Mouse (Mus musculus) MEL (cell line): ENCODE measurements around the gene Zfp39. TPM values are rescaled to one million over a fixed set of nuclear protein-coding genes. Genes with fewer than 3 reads are reported as not detected.

ENCODE experiments used
- DNase-seq: peaks from one replicate; pipeline ENCODE4 v3.0.0; 2011; ENCODE audit warnings: low read depth, low spot score
- H3K27ac ChIP-seq: 2 replicates; pipeline ENCODE4 v1.5.1; 2012; ENCODE audit warnings: low read depth, mild to moderate bottlenecking, control low read depth, low read length, moderate library complexity; ENCODE audit not compliant: control insufficient read depth
- H3K27me3 ChIP-seq, 2 experiments: fragments of 150-350 bp in 1 of 2; sonication (generic) in 1 of 2; 2 replicates each; pipeline ENCODE4 v1.6.1; 2012; ENCODE audit warnings: low read length in 2 of 2, mild to moderate bottlenecking in 2 of 2, improper control_type of control experiment in 1 of 2, moderate library complexity in 1 of 2; ENCODE audit not compliant: insufficient read depth in 2 of 2, control insufficient read depth in 1 of 2
- H3K36me3 ChIP-seq, 2 experiments: 2 replicates each; pipeline ENCODE4 v1.6.1; 2012 to 2014; ENCODE audit warnings: low read length in 2 of 2, improper control_type of control experiment in 1 of 2, inconsistent platforms in 1 of 2, mild to moderate bottlenecking in 1 of 2; ENCODE audit not compliant: insufficient read depth in 2 of 2, control insufficient read depth in 1 of 2
- H3K4me1 ChIP-seq, 2 experiments: fragments of 150-350 bp in 1 of 2; sonication (generic) in 1 of 2; 2 replicates each; pipeline ENCODE4 v1.6.1; 2012; ENCODE audit warnings: low read length in 2 of 2, improper control_type of control experiment in 1 of 2, mild to moderate bottlenecking in 1 of 2; ENCODE audit not compliant: insufficient read depth in 2 of 2, control insufficient read depth in 1 of 2
- H3K4me3 ChIP-seq, 2 experiments: fragments of 150-350 bp in 1 of 2; sonication (generic) in 1 of 2; 2 replicates each; pipeline ENCODE4 v1.5.1; 2012; ENCODE audit warnings: low read depth in 2 of 2, low read length in 2 of 2, mild to moderate bottlenecking in 2 of 2, moderate library complexity in 2 of 2, control low read depth in 1 of 2, improper control_type of control experiment in 1 of 2; ENCODE audit not compliant: control insufficient read depth in 1 of 2, insufficient read depth in 1 of 2
- H3K79me2 ChIP-seq: 2 replicates; pipeline ENCODE4 v1.6.1; 2012; ENCODE audit warnings: mild to moderate bottlenecking, low read length, moderate library complexity; ENCODE audit not compliant: control insufficient read depth, poor library complexity, insufficient read depth
- H3K9ac ChIP-seq: 2 replicates; pipeline ENCODE4 v1.6.1; 2012; ENCODE audit warnings: low read depth, mild to moderate bottlenecking, control low read depth, low read length, moderate library complexity; ENCODE audit not compliant: control insufficient read depth, poor library complexity, severe bottlenecking
- H3K9me3 ChIP-seq: fragments of 150-350 bp; sonication (generic); replicated peaks from 2 replicates; pipeline ENCODE4 v1.6.1; 2012; ENCODE audit warnings: mild to moderate bottlenecking, low read length, improper control_type of control experiment, moderate library complexity; ENCODE audit not compliant: insufficient read depth
- CHD1 ChIP-seq: IDR thresholded peaks from 2 replicates; pipeline ENCODE4 v1.6.1; 2012; ENCODE audit warnings: low read depth, mild to moderate bottlenecking, inconsistent platforms, low read length, improper control_type of control experiment
- CHD2 ChIP-seq: IDR thresholded peaks from 2 replicates; pipeline ENCODE4 v1.6.1; 2011; ENCODE audit warnings: low read length, improper control_type of control experiment
- CTCF ChIP-seq, 3 experiments: IDR thresholded peaks in 2 of 3; conservative IDR thresholded peaks in 1 of 3; 2 replicates each; pipeline ENCODE4 v1.5.1; 2011 to 2012; ENCODE audit warnings: low read length in 3 of 3, low read depth in 2 of 3, mild to moderate bottlenecking in 2 of 3, improper control_type of control experiment in 1 of 3, inconsistent platforms in 1 of 3, mixed read lengths in 1 of 3, moderate library complexity in 1 of 3; ENCODE audit not compliant: control insufficient read depth in 1 of 3, insufficient read depth in 1 of 3, poor library complexity in 1 of 3, severe bottlenecking in 1 of 3
- ELF1 ChIP-seq: IDR thresholded peaks from 2 replicates; pipeline ENCODE4 v1.6.1; 2014; ENCODE audit warnings: low read depth, mild to moderate bottlenecking, inconsistent platforms, low read length, improper control_type of control experiment, moderate library complexity
- ETS1 ChIP-seq: IDR thresholded peaks from 2 replicates; pipeline ENCODE4 v1.6.1; 2012; ENCODE audit warnings: low read depth, mild to moderate bottlenecking, inconsistent platforms, low read length, improper control_type of control experiment, moderate library complexity
- GABPA ChIP-seq: IDR thresholded peaks from 2 replicates; pipeline ENCODE4 v1.6.1; 2012; ENCODE audit warnings: low read depth, mild to moderate bottlenecking, inconsistent platforms, low read length, improper control_type of control experiment, moderate library complexity
- KAT2A ChIP-seq: conservative IDR thresholded peaks from 2 replicates; pipeline ENCODE4 v1.6.1; 2012; ENCODE audit warnings: low read depth, low read length, improper control_type of control experiment, inconsistent platforms
- MAFK ChIP-seq: IDR thresholded peaks from 2 replicates; pipeline ENCODE4 v1.6.1; 2011; ENCODE audit warnings: low read depth, mild to moderate bottlenecking, low read length, improper control_type of control experiment, borderline replicate concordance
- MAX ChIP-seq: IDR thresholded peaks from 2 replicates; pipeline ENCODE4 v1.6.1; 2011; ENCODE audit warnings: low read length, improper control_type of control experiment
- MAZ ChIP-seq: IDR thresholded peaks from 2 replicates; pipeline ENCODE4 v1.6.1; 2012; ENCODE audit warnings: low read depth, mild to moderate bottlenecking, inconsistent platforms, low read length, improper control_type of control experiment
- MXI1 ChIP-seq: IDR thresholded peaks from 2 replicates; pipeline ENCODE4 v1.6.1; 2011; ENCODE audit warnings: mild to moderate bottlenecking, low read depth, low read length, improper control_type of control experiment
- MYB ChIP-seq: IDR thresholded peaks from 2 replicates; pipeline ENCODE4 v1.6.1; 2011; ENCODE audit warnings: mild to moderate bottlenecking, low read depth, low read length, improper control_type of control experiment
- NELFE ChIP-seq: IDR thresholded peaks from 2 replicates; pipeline ENCODE4 v1.6.1; 2011; ENCODE audit warnings: low read depth, low read length, improper control_type of control experiment
- POLR2A ChIP-seq, 2 experiments: IDR thresholded peaks; 2 replicates each; pipeline ENCODE4 v1.6.1; 2011 to 2012; ENCODE audit warnings: low read length in 2 of 2, mild to moderate bottlenecking in 2 of 2, control low read depth in 1 of 2, improper control_type of control experiment in 1 of 2, low read depth in 1 of 2, moderate library complexity in 1 of 2; ENCODE audit not compliant: control insufficient read depth in 1 of 2, insufficient read depth in 1 of 2, poor library complexity in 1 of 2
- POLR2AphosphoS2 ChIP-seq: IDR thresholded peaks from 2 replicates; pipeline ENCODE4 v1.6.1; 2011; ENCODE audit warnings: low read length, improper control_type of control experiment
- POLR2AphosphoS5 ChIP-seq: IDR thresholded peaks from 2 replicates; pipeline ENCODE4 v1.6.1; 2012; ENCODE audit warnings: low read depth, borderline replicate concordance, mild to moderate bottlenecking, inconsistent platforms, low read length, moderate library complexity, mixed read lengths
- RAD21 ChIP-seq: IDR thresholded peaks from 2 replicates; pipeline ENCODE4 v1.6.1; 2011; ENCODE audit warnings: mild to moderate bottlenecking, low read depth, low read length, improper control_type of control experiment
- RCOR1 ChIP-seq: IDR thresholded peaks from 2 replicates; pipeline ENCODE4 v1.6.1; 2012; ENCODE audit warnings: low read depth, mild to moderate bottlenecking, inconsistent platforms, low read length, improper control_type of control experiment
- TBP ChIP-seq: IDR thresholded peaks from 2 replicates; pipeline ENCODE4 v1.8.0; 2011; ENCODE audit warnings: low read depth, low read length, improper control_type of control experiment
- UBTF ChIP-seq: IDR thresholded peaks from 2 replicates; pipeline ENCODE4 v1.6.1; 2012; ENCODE audit warnings: low read depth, mild to moderate bottlenecking, inconsistent platforms, low read length, improper control_type of control experiment, moderate library complexity, borderline replicate concordance; ENCODE audit not compliant: insufficient read depth
- USF1 ChIP-seq: IDR thresholded peaks from 2 replicates; pipeline ENCODE4 v1.6.1; 2014; ENCODE audit warnings: low read depth, mild to moderate bottlenecking, inconsistent platforms, low read length, improper control_type of control experiment, moderate library complexity
- ZC3H11A ChIP-seq: IDR thresholded peaks from 2 replicates; pipeline ENCODE4 v1.6.1; 2012; ENCODE audit warnings: low read depth, mild to moderate bottlenecking, inconsistent platforms, low read length, improper control_type of control experiment
- ZMIZ1 ChIP-seq: IDR thresholded peaks from 2 replicates; pipeline ENCODE4 v1.6.1; 2012; ENCODE audit warnings: low read depth, mild to moderate bottlenecking, inconsistent platforms, low read length, improper control_type of control experiment, moderate library complexity
- ZNF384 ChIP-seq: IDR thresholded peaks from 2 replicates; pipeline ENCODE4 v1.6.1; 2012; ENCODE audit warnings: low read depth, mild to moderate bottlenecking, inconsistent platforms, low read length, improper control_type of control experiment
- polyA plus RNA-seq, 2 experiments: library from polyadenylated mRNA; stranded (reverse) in 1 of 2; unstranded in 1 of 2; fragments of >175 nt in 1 of 2; fragments of >200 nt in 1 of 2; gene quantifications; 2 replicates each; pipeline versions ENCODE4 v1.2.1 to v1.2.4; 2012; ENCODE audit warnings: low replicate concordance in 2 of 2, low read depth in 1 of 2; ENCODE audit not compliant: insufficient read length in 2 of 2, insufficient read depth in 1 of 2, missing spikeins in 1 of 2
- total RNA-seq: library from RNA; depleted of rRNA; stranded (reverse); fragments of 300-350 nt; gene quantifications from 2 replicates; pipeline ENCODE4 v1.2.3, GENCODE M21; 2012

Zfp39 gene
- total and polyA plus RNA-seq, 3 experiments: 5.1 to 6.0 TPM; not detected in 1

- no peak for TF ChIP-seq MAFK
- 0 out of 2 replicates have a peak, but pooled peaks have one; percentile 1 for TF ChIP-seq ZNF384
- peak; percentile 91 for TF ChIP-seq MAZ
- TF ChIP-seq UBTF: no peak
- TF ChIP-seq, all 39 proteins: peak for 18
Observed at GRCm38 (mm10) chr11:58903511-58904409, at the start of gene Zfp39 (continued).

GRCm38 (mm10) chr11:58953351-58954169 lies 49.5 kb upstream of the Zfp39 start:
- Histone ChIP-seq H3K36me3 (peaks cover 0 to 14% of the 10 kb centered on the region in 2 experiments; a peak in 2 of 4 replicates), H3K4me3 (peak overlapping the region; percentile 60 to 63), H3K27ac (peak overlapping the region; percentile 66), H3K27me3 (peaks cover 0 to 3% of the 10 kb centered on the region in 2 experiments; a peak in 2 of 4 replicates), H3K79me2 (peaks cover 11% of the 10 kb centered on the region), H3K4me1 (peaks cover 5 to 16% of the 10 kb centered on the region in 2 experiments; a peak in 3 of 4 replicates), H3K9me3 (no peaks in the 10 kb centered on the region), H3K9ac (peak overlapping the region; percentile 83)
- peak; percentile 80 for DNase-seq
- TF ChIP-seq RCOR1: no peak
- TF ChIP-seq GABPA: no peak
- TF ChIP-seq TBP: 0 out of 2 replicates have a peak, but pooled peaks have one; percentile 28
- TF ChIP-seq MYB: no peak
- peak; percentile 35; the same call in 1 of the 2 replicates for TF ChIP-seq MXI1
- TF ChIP-seq RAD21: no peak
- TF ChIP-seq CHD1: peak; percentile 80; the same call in 1 of the 2 replicates
- peak in 1 of 2 experiments; percentile 59; a peak in 1 of 4 replicates for TF ChIP-seq POLR2A (IDR thresholded peaks at IDR 0.05; ENCODE audit: control insufficient read depth in 1 of 2, insufficient read depth in 1 of 2, low read depth in 1 of 2, low read length in 2 of 2, poor library complexity in 1 of 2)
- no peak for TF ChIP-seq ZMIZ1
- TF ChIP-seq ETS1: peak; percentile 39; the same call in 1 of the 2 replicates

DNA sequence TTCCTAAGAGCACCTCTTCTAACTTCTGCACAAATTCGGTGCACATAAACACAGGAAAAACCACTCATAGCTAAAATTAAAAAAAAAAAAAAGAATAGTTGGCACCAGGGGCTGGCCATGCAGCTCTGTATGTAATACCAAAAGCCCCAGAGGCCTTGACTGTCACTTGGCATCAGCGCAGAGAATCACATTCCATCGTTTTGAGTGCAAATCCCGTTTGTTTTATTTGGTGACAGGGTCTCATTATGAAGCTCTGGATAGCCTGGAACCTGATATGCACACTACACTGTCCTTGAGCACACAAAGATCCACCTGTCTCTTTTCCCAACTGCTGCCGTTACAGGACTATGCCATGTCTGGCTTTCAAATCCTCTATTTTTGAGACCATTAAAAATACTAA lies 47.2 kb upstream of the Zfp39 start:
- Histone ChIP-seq H3K4me1 (peaks cover 4 to 11% of the 10 kb centered on the region in 2 experiments; a peak in 2 of 4 replicates), H3K36me3 (peaks cover 0 to 8% of the 10 kb centered on the region in 2 experiments; a peak in 2 of 4 replicates), H3K27me3 (peaks cover 0 to 3% of the 10 kb centered on the region in 2 experiments; a peak in 3 of 4 replicates), H3K9ac (no peak overlapping the region)
- DNase-seq: no peak
- no peak for TF ChIP-seq ZC3H11A
- no peak for TF ChIP-seq CHD2
- no peak for TF ChIP-seq ELF1
- no peak for TF ChIP-seq POLR2AphosphoS2
- TF ChIP-seq ZNF384: no peak
- TF ChIP-seq USF1: no peak
- no peak for TF ChIP-seq TBP
- no peak for TF ChIP-seq MAX
- TF ChIP-seq CTCF (IDR thresholded peaks at IDR 0.05 in 2 of 3, conservative IDR thresholded peaks at IDR 0.05 in 1 of 3; ENCODE audit: control insufficient read depth in 1 of 3, insufficient read depth in 1 of 3, low read depth in 2 of 3, low read length in 3 of 3, poor library complexity in 1 of 3, severe bottlenecking in 1 of 3): no peak
- TF ChIP-seq MXI1: no peak
- TF ChIP-seq NELFE: no peak
- TF ChIP-seq POLR2AphosphoS5: no peak
- TF ChIP-seq KAT2A: no peak
- TF ChIP-seq, all 39 proteins: peak for 0
- Histone ChIP-seq H3K27ac (no peak overlapping the region), H3K4me3 (no peak overlapping the region), H3K79me2 (peaks cover 11% of the 10 kb centered on the region), H3K9me3 (no peaks in the 10 kb centered on the region)
